Mouse (Mus musculus): Measurements from ENCODE around the gene Kif14. TPM values are rescaled to one million over a fixed set of nuclear protein-coding genes. Genes with fewer than 3 reads are reported as not detected.
A peak's percentile ranks its signal among the peaks of the same experiment; 100 is the strongest.

The Kif14 gene
- total RNA-seq (2018; cell fraction: chromatin; rRNA removed) = 10 to 100 TPM in 1 of 26 experiments, 1 to 10 TPM in 17, under 1 TPM in 8; 0.37 to 11.5 (median 1.4) TPM
- 1 to 10 TPM in 3 of 26 experiments, under 1 TPM in 23; 0.08 to 1.3 (median 0.38) TPM for total RNA-seq (2018; cell fraction: cytosol; rRNA removed)
- total RNA-seq (2018; cell fraction: nucleus; rRNA removed) = 1 to 10 TPM in 9 of 26 experiments, under 1 TPM in 17; 0.19 to 4.7 (median 0.86) TPM
- polyA plus RNA-seq (2018) = 0.08 to 0.84 TPM (median 0.79 TPM) in 3 replicates

GRCm38 (mm10) chr1:136466143-136466811 lies at the start of gene Kif14:
Gene Kif14, plus strand, starts transcription at chr1:136466343.
- Histone ChIP-seq H3K27ac (no peak within 1 kb of the TSS), H3K36me3 (ENCODE audit: inconsistent target) (no peaks in the 10 kb centered on the region), H3K4me3 (ENCODE audit: inconsistent target) (peak within 1 kb of the TSS; percentile 50), H3K79me2 (ENCODE audit: inconsistent target) (peaks cover 19% of the 10 kb centered on the region; the same call in 1 of the 2 replicates)
- under 1% methylated on average over 52 of the region's 52 CpGs for WGBS (ENCODE audit: missing documents)

GRCm38 (mm10) chr1:136418393-136418792 lies 47.8 kb upstream of the Kif14 start:
- Histone ChIP-seq H3K27ac (no peak overlapping the region), H3K36me3 (ENCODE audit: inconsistent target) (no peaks in the 10 kb centered on the region), H3K79me2 (ENCODE audit: inconsistent target) (no peaks in the 10 kb centered on the region), H3K4me3 (ENCODE audit: inconsistent target) (no peak overlapping the region)
- WGBS (ENCODE audit: missing documents) = 98% methylated on average over 6 of the region's 6 CpGs

DNA sequence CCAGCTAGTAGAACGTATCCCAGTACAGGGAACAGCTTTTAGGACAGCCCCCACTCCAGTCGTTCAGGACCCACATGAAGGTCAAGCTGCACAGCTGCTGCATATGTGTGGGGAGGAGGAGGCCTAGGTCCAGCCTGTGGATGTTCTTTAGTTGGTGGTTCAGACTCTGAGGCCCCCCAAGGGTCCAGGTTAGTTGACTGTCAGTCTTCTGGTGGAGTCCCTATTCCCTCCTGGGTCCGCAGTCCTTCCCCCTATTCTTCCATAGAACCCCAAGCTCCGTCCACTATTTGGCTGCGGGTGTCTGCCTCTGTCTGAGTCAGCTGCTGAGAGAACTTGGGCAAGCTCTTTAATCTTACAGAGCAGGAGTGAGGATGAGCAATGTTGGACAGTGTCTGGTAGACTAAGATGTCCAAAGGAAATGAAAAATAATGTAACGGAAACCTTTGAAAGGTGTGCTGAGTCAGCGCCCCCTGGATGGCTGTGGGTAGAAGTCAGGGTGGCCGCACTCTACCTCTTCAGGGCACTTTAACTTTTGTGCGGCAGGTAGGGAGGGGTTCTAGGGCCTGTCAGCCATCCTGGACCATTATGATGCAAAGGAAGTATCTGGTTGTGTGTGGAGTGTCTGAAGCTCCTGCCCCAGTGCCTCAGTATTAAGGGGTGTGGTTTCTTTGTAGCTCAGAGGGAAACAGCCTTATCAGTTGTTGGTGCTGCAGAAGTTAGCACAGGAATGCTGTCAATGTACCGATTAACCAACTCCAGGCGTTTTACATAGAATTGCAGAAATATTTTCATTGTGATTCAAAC lies 38.8 kb upstream of the Kif14 start:
- H3K79me2 ChIP-seq (ENCODE audit: inconsistent target) = no peaks in the 10 kb centered on the region
- H3K27ac ChIP-seq = no peak overlapping the region
- no peak overlapping the region for H3K4me3 ChIP-seq (ENCODE audit: inconsistent target)
- 0 out of 2 replicates have a peak, but pooled peaks cover 7% of the 10 kb centered on the region for H3K36me3 ChIP-seq (ENCODE audit: inconsistent target)
- WGBS (ENCODE audit: missing documents) = 95% methylated on average over 11 of the region's 11 CpGs

DNA sequence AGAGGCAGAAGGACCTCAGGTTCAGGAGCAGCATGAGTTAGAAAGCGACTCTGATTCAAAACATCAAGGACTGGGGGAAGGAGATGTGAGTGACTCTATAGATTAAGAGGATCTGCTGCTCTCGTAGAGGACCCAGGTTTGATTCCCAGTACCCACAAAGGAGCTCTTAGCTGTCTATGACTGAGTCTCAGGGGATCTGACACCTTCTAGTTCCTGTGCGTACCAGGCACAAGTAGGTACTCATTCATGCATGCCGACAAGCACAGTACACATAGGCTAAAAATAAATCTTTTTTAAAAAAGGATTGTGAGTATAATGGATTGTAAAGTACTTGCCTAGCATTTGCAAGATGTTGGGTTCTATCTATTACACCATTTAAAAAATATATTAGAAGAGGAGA lies 37.2 kb upstream of the Kif14 start:
- H3K27ac ChIP-seq = no peak overlapping the region
- H3K36me3 ChIP-seq (ENCODE audit: inconsistent target) = 0 out of 2 replicates have a peak, but pooled peaks cover 7% of the 10 kb centered on the region
- no peaks in the 10 kb centered on the region for H3K79me2 ChIP-seq (ENCODE audit: inconsistent target)
- WGBS (ENCODE audit: missing documents) = 98% methylated on average over 4 of the region's 4 CpGs
- H3K4me3 ChIP-seq (ENCODE audit: inconsistent target) = no peak overlapping the region

- Histone ChIP-seq H3K27ac (no peak overlapping the region), H3K36me3 (ENCODE audit: inconsistent target) (peaks cover 8% of the 10 kb centered on the region; the same call in 1 of the 2 replicates), H3K4me3 (ENCODE audit: inconsistent target) (no peak overlapping the region), H3K79me2 (ENCODE audit: inconsistent target) (no peaks in the 10 kb centered on the region)
- WGBS (ENCODE audit: missing documents) = 50% methylated on average over 7 of the region's 7 CpGs
Observed at GRCm38 (mm10) chr1:136430126-136430818, 35.9 kb upstream of the Kif14 start.

- Histone ChIP-seq H3K27ac (no peak overlapping the region), H3K4me3 (ENCODE audit: inconsistent target) (no peak overlapping the region), H3K79me2 (ENCODE audit: inconsistent target) (no peaks in the 10 kb centered on the region), H3K36me3 (ENCODE audit: inconsistent target) (0 out of 2 replicates have a peak, but pooled peaks cover 7% of the 10 kb centered on the region)
- WGBS (ENCODE audit: missing documents) = 96% methylated on average over 7 of the region's 7 CpGs
Observed at GRCm38 (mm10) chr1:136440741-136441140, 25.4 kb upstream of the Kif14 start.

DNA sequence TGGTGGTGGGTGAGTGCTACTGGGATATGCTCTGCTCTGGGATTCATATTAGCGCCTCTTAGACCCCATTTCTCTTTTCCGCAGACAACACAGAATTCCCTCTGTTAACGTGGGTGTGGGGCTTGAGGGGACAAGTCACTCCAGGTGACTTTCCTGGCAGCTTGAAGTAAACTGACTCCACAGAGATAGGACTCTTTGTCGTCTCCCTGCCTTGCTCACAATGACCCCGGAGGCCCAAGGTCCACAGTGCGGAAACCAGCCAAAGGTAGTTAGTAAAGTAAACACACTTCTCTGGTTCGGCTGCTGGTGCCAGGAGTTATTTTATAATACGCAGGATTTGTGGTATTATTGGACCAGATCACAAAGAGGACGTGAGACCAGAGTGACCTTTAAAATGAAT lies 23.3 kb upstream of the Kif14 start:
- 0 out of 2 replicates have a peak, but pooled peaks cover 7% of the 10 kb centered on the region for H3K36me3 ChIP-seq (ENCODE audit: inconsistent target)
- WGBS (ENCODE audit: missing documents) = 89% methylated on average over 8 of the region's 9 CpGs
- no peak overlapping the region for H3K4me3 ChIP-seq (ENCODE audit: inconsistent target)
- H3K27ac ChIP-seq = no peak overlapping the region
- H3K79me2 ChIP-seq (ENCODE audit: inconsistent target) = no peaks in the 10 kb centered on the region

DNA sequence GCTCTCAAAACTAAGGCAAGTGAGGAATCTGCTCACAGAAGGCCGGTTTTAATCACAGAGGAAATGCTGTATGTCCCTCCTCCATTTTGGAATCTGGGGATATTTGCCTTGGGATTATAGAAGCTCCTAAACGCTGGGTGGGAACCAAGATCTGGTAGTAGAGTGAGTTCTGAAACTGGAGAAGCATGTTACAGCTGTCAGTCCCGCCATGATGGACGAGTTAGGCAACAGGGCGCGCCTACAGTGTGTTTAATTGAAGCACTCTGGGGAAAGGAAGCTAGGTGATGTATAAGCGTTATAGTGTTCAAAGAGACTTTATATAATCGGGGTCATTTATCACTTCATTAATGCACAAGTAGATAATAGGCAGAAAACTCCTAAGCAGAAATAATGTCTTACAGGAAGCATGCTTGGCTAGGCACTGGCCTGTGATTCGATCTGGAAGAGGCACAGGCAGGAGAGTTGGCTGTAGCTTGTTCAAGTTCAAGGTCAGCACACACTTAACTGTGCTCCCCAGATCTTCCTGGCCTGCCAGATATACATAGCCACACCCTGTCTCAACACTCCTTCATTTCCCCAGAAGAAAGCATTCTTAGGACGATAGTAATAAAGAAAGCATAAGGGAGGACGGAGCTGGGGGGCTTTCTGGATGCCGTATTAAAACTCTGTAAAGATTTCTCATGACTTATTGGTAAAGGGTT lies 21.4 kb upstream of the Kif14 start:
- Histone ChIP-seq H3K27ac (no peak overlapping the region), H3K79me2 (ENCODE audit: inconsistent target) (no peaks in the 10 kb centered on the region), H3K36me3 (ENCODE audit: inconsistent target) (0 out of 2 replicates have a peak, but pooled peaks cover 4% of the 10 kb centered on the region), H3K4me3 (ENCODE audit: inconsistent target) (no peak overlapping the region)
- 86% methylated on average over 12 of the region's 12 CpGs for WGBS (ENCODE audit: missing documents)

DNA sequence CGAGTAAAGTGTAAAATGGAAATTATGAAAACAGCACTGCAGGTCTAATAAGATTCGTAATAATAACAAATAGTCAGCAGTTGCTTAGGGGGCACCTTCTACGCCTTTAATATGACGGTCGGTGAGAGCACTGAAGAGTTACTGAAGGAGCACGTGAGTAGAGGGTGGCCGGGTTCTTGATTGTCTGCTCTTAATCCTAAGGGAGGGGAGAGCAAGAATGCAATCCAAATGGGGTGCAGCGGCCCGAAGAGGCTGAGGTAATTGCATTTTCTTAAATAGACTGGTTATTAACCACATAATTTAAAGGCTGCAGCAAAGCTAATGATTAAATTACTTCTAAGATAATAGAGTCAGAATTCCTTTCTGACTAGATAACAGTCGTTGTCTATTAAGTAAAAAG lies 19.2 kb upstream of the Kif14 start:
- no peaks in the 10 kb centered on the region for H3K79me2 ChIP-seq (ENCODE audit: inconsistent target)
- H3K36me3 ChIP-seq (ENCODE audit: inconsistent target) = no peaks in the 10 kb centered on the region
- H3K27ac ChIP-seq = no peak overlapping the region
- no peak overlapping the region for H3K4me3 ChIP-seq (ENCODE audit: inconsistent target)
- WGBS (ENCODE audit: missing documents) = 93% methylated on average over 10 of the region's 10 CpGs

DNA sequence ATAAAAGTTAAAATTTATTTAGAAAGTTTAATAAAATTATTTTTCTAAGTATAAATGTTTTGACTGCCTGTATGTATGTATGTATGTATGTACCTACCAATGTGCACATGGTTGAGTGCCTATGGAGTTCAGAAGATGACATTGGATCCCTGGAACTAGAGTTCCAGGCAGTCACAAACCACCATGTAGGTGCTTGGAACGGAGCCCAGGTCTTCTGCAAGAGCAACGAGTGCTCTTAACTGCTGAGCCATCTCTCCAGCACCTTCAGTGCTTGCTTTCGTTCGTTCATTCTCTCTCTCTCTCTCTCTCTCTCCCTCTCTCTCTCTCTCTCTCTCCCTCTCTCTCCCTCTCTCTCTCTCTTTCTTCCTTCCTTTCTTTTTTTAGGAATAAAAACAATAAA lies 18.8 kb upstream of the Kif14 start:
- H3K4me3 ChIP-seq (ENCODE audit: inconsistent target) = no peak overlapping the region
- H3K36me3 ChIP-seq (ENCODE audit: inconsistent target) = no peaks in the 10 kb centered on the region
- 59% methylated on average over 4 of the region's 4 CpGs for WGBS (ENCODE audit: missing documents)
- no peak overlapping the region for H3K27ac ChIP-seq
- no peaks in the 10 kb centered on the region for H3K79me2 ChIP-seq (ENCODE audit: inconsistent target)

DNA sequence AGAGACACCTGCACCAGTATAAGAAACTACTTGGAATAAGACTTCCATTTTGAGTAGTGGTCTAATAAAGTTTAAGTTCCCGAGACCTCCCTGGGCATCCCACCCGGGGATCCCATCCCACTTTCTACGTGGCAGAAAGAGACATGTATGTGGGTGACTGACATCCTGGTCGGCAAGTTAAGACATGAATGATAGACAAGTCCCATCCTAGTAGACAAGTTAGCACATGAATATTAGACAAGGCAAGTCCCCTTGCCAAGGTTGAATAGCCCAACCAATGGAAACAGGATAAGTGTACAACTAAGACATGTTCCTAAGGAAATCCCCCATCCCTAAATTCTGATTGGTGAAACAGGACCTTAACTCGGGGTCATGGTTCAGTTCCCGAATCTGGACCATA lies 16.6 kb upstream of the Kif14 start:
- no peaks in the 10 kb centered on the region for H3K79me2 ChIP-seq (ENCODE audit: inconsistent target)
- H3K4me3 ChIP-seq (ENCODE audit: inconsistent target) = no peak overlapping the region
- no peak overlapping the region for H3K27ac ChIP-seq
- WGBS (ENCODE audit: missing documents) = 94% methylated on average over 6 of the region's 6 CpGs
- H3K36me3 ChIP-seq (ENCODE audit: inconsistent target) = no peaks in the 10 kb centered on the region

- Histone ChIP-seq H3K36me3 (ENCODE audit: inconsistent target) (no peaks in the 10 kb centered on the region), H3K4me3 (ENCODE audit: inconsistent target) (no peak overlapping the region), H3K79me2 (ENCODE audit: inconsistent target) (no peaks in the 10 kb centered on the region), H3K27ac (no peak overlapping the region)
- 98% methylated on average over 5 of the region's 5 CpGs for WGBS (ENCODE audit: missing documents)
Observed at GRCm38 (mm10) chr1:136450206-136450605, 15.9 kb upstream of the Kif14 start.

- Histone ChIP-seq H3K79me2 (ENCODE audit: inconsistent target) (no peaks in the 10 kb centered on the region), H3K36me3 (ENCODE audit: inconsistent target) (no peaks in the 10 kb centered on the region), H3K4me3 (ENCODE audit: inconsistent target) (no peak overlapping the region), H3K27ac (no peak overlapping the region)
- WGBS (ENCODE audit: missing documents) = 86% methylated on average over 5 of the region's 5 CpGs
Observed at GRCm38 (mm10) chr1:136452421-136452820, 13.7 kb upstream of the Kif14 start.
